Mouse (Mus musculus) lung, adult 2 months (tissue): ENCODE data around the gene Arap1.

Experiments used
- CTCF ChIP-seq: fragments of 200-500 bp; IDR thresholded peaks from 2 replicates; pipeline ENCODE4 v1.5.1; 2011; ENCODE audit warnings: mild to moderate bottlenecking, low read length, control low read depth; ENCODE audit not compliant: insufficient read depth
- POLR2A ChIP-seq: fragments of 200-500 bp; IDR thresholded peaks from 2 replicates; pipeline ENCODE4 v1.6.1; 2011; ENCODE audit warnings: low read depth, mild to moderate bottlenecking, control low read depth, low read length, borderline replicate concordance; ENCODE audit errors: extremely low read depth

GRCm38 (mm10) chr7:101341405-101341804 is 6.5 kb upstream of the Arap1 start:
- TF ChIP-seq CTCF (no peak), POLR2A (no peak)
